Mouse (Mus musculus) kidney, postnatal 0 days (tissue): ENCODE measurements around the gene Grm5. TPM values are rescaled to one million over a fixed set of nuclear protein-coding genes. Genes with fewer than 3 reads are reported as not detected.

Source experiments
- ATAC-seq: fragments of 200-750 bp; cut with Nextera tagmentation; replicated peaks from 2 replicates; pipeline ENCODE4 v1.8.0; 2017; ENCODE audit warnings: low read depth, moderate number of reproducible peaks, moderate TSS enrichment, moderate library complexity; ENCODE audit not compliant: low FRiP score
- DNase-seq: peaks from one replicate; pipeline ENCODE4 v3.0.0-alpha.2; 2016; ENCODE audit warnings: low spot score
- H3K27ac ChIP-seq: fragments of 300-500 bp; sonication (generic); 2 replicates; pipeline ENCODE4 v1.5.1; 2014; ENCODE audit warnings: mild to moderate bottlenecking
- H3K27me3 ChIP-seq: fragments of 300-500 bp; sonication (generic); 2 replicates; pipeline ENCODE4 v1.6.1; 2014; ENCODE audit warnings: low read length, mixed read lengths; ENCODE audit not compliant: insufficient read depth
- H3K36me3 ChIP-seq: fragments of 300-500 bp; sonication (generic); 2 replicates; pipeline ENCODE4 v1.6.1; 2014; ENCODE audit warnings: low read length, mixed read lengths; ENCODE audit not compliant: insufficient read depth
- H3K4me1 ChIP-seq: fragments of 300-500 bp; sonication (generic); replicated peaks from 2 replicates; pipeline ENCODE4 v1.6.1; 2014; ENCODE audit warnings: antibody characterized with exemption, low read length, mixed read lengths; ENCODE audit not compliant: insufficient read depth
- H3K4me2 ChIP-seq: fragments of 300-500 bp; sonication (generic); 2 replicates; pipeline ENCODE4 v1.6.1; 2014; ENCODE audit warnings: mild to moderate bottlenecking, low read length, moderate library complexity, mixed read lengths
- H3K4me3 ChIP-seq: fragments of 300-500 bp; sonication (generic); replicated peaks from 2 replicates; pipeline ENCODE4 v1.5.1; 2014; ENCODE audit warnings: low read depth, low read length
- H3K9ac ChIP-seq: fragments of 300-500 bp; sonication (generic); 2 replicates; pipeline ENCODE4 v1.6.1; 2014; ENCODE audit warnings: low read depth, low read length
- H3K9me3 ChIP-seq: fragments of 300-500 bp; sonication (generic); replicated peaks from 2 replicates; pipeline ENCODE4 v1.6.1; 2016; ENCODE audit warnings: low read length, inconsistent platforms, mixed read lengths
- CTCF ChIP-seq: IDR thresholded peaks from 2 replicates; pipeline ENCODE4 v1.5.1; 2016; ENCODE audit warnings: antibody characterized with exemption, low read depth, mild to moderate bottlenecking, moderate library complexity
- WGBS: fragments of 180-500 bp; shearing (Covaris S2); extraction: QIAGEN DNeasy Blood & Tissue Kit; methylation state at CpG from one replicate; pipeline ENCODE4 v1.1.7; 2014; 5-methylcytosine and 5-hydroxymethylcytosine counted together
- polyA plus RNA-seq: library from polyadenylated mRNA; unstranded; fragments of >200 nt; fragmentation: Nextera tagmentation; extraction: Ambion mirVana; gene quantifications from 2 replicates; pipeline ENCODE4 v1.2.1, GENCODE M21; 2015

Gene Grm5
- polyA plus RNA-seq, 1 experiment from 2014 or later: not detected

DNA sequence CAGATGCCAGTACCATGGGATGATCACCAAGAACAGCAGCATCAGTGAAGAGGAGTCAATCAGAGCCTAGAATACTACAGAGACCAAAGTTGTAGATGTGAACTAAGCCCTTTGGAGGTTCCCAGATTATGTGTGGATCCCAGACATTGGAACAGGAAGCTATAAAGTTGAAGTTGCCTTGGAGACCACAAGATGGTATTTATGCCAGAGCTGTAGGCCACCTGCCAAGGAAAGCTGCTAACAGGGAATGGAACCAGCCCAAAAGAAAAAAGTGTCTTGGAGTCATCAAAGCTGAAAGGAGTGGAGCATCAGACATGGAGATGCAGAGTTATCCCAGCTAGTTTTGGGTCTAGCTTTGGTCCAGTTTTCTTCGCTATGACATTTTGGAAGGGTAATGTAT lies 366.2 kb downstream of the Grm5 start:
- no peak overlapping the region for H3K9ac ChIP-seq
- no peak overlapping the region for H3K27ac ChIP-seq
- DNase-seq (no peak), ATAC-seq (no peak)
- no peaks in the 10 kb centered on the region for H3K27me3 ChIP-seq
- WGBS: 89% methylated on average over 1 of the region's 1 CpGs
- no peaks in the 10 kb centered on the region for H3K9me3 ChIP-seq
- H3K36me3 ChIP-seq: no peaks in the 10 kb centered on the region
- no peak overlapping the region for H3K4me3 ChIP-seq
- TF ChIP-seq CTCF: no peak
- no peak overlapping the region for H3K4me2 ChIP-seq
- no peaks in the 10 kb centered on the region for H3K4me1 ChIP-seq

DNA sequence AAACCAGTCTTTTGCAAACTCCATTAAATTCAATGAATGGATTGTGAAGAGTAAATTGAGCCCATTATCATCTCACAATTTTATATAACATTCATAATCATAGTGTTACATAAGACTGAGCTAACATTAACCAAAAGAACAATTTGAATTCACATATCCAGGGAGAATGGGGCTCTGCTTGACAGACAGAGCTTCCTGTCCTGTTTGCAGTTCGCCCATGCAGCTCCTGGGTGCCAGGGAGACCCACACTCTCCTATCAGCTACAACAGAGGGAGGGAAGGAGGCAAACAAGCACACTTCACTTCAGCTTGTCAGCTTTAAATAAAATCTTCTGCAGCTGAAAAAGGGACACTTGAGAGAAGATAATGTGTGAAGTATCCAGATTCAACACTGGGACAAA lies 389.2 kb downstream of the Grm5 start:
- Histone ChIP-seq H3K27me3 (no peaks in the 10 kb centered on the region), H3K4me2 (no peak overlapping the region), H3K9ac (no peak overlapping the region), H3K36me3 (no peaks in the 10 kb centered on the region), H3K4me3 (no peak overlapping the region), H3K9me3 (no peaks in the 10 kb centered on the region), H3K4me1 (no peaks in the 10 kb centered on the region), H3K27ac (no peak overlapping the region)
- TF ChIP-seq CTCF: no peak
- 23% methylated on average over 1 of the region's 1 CpGs for WGBS
- DNase-seq (no peak), ATAC-seq (no peak)

DNA sequence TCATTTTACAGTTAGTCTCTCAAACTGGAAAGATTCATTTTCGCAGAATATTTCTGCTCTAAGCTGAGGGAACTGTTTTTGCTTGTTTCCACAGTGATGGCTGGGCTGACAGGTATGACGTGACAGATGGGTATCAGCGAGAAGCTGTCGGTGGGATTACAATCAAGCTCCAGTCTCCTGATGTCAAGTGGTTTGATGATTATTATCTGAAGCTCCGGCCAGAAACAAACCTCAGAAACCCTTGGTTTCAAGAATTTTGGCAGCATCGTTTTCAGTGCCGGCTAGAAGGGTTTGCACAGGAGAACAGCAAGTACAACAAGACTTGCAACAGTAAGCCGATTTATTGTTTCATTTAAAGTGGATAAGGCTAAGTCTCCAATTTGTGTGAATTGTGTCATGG lies 391.1 kb downstream of the Grm5 start:
- no peak for TF ChIP-seq CTCF
- WGBS: 79% methylated on average over 8 of the region's 8 CpGs
- H3K4me2 ChIP-seq: no peak overlapping the region
- no peaks in the 10 kb centered on the region for H3K27me3 ChIP-seq
- H3K9me3 ChIP-seq: no peaks in the 10 kb centered on the region
- no peak overlapping the region for H3K4me3 ChIP-seq
- ATAC-seq (no peak), DNase-seq (no peak)
- no peaks in the 10 kb centered on the region for H3K4me1 ChIP-seq
- H3K9ac ChIP-seq: no peak overlapping the region
- no peaks in the 10 kb centered on the region for H3K36me3 ChIP-seq
- no peak overlapping the region for H3K27ac ChIP-seq

DNA sequence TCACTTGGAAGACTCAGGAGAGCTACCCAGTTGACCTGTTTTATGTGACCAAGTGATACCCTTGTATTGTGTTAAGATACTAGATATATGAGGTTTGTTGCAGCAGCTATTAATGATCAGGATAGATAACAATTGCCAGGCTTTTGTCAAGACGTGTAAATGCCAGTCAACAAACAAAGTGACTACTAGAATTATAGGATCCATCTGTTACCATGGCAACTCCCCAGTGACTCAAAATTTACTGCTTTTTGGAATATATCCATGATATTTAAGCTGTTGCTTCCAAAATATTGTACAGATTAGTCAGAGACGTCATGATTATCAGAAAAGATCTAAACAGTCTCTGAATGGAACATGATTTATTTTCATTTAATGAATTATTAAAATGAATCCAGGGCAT lies 399.5 kb downstream of the Grm5 start:
- no peak overlapping the region for H3K27ac ChIP-seq
- H3K4me1 ChIP-seq: no peaks in the 10 kb centered on the region
- no peak overlapping the region for H3K9ac ChIP-seq
- no peak overlapping the region for H3K4me3 ChIP-seq
- H3K9me3 ChIP-seq: no peaks in the 10 kb centered on the region
- H3K4me2 ChIP-seq: no peak overlapping the region
- no peak for DNase-seq
- TF ChIP-seq CTCF: no peak
- 58% methylated on average over 2 of the region's 2 CpGs for WGBS
- no peaks in the 10 kb centered on the region for H3K27me3 ChIP-seq
- no peaks in the 10 kb centered on the region for H3K36me3 ChIP-seq
- no peak for ATAC-seq

DNA sequence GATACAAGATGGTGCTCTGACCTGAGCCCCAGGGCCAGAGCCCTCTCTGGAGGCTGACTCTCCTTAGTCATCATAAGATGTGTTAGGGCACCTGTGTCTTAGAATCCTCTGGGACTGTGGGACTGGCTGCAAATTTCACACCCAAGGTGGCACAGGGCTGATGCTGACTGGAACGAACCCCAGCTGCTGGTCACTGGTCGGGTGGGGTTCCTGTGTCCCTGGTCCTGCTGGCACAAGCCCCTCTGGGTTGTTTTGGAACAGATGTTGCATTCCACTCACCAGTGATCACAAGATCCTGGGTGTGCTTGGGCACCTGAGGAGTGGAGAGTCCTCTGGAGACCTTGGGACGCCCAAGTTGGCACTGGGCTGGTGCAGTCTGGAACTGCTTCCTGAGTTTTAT lies 430.5 kb downstream of the Grm5 start:
- H3K27ac ChIP-seq: no peak overlapping the region
- H3K36me3 ChIP-seq: no peaks in the 10 kb centered on the region
- no peak for ATAC-seq
- H3K4me3 ChIP-seq: no peak overlapping the region
- DNase-seq: no peak
- no peaks in the 10 kb centered on the region for H3K27me3 ChIP-seq
- no peak overlapping the region for H3K4me2 ChIP-seq
- H3K9me3 ChIP-seq: no peaks in the 10 kb centered on the region
- no peak for TF ChIP-seq CTCF
- H3K9ac ChIP-seq: no peak overlapping the region
- WGBS: 74% methylated on average over 3 of the region's 3 CpGs
- no peaks in the 10 kb centered on the region for H3K4me1 ChIP-seq

DNA sequence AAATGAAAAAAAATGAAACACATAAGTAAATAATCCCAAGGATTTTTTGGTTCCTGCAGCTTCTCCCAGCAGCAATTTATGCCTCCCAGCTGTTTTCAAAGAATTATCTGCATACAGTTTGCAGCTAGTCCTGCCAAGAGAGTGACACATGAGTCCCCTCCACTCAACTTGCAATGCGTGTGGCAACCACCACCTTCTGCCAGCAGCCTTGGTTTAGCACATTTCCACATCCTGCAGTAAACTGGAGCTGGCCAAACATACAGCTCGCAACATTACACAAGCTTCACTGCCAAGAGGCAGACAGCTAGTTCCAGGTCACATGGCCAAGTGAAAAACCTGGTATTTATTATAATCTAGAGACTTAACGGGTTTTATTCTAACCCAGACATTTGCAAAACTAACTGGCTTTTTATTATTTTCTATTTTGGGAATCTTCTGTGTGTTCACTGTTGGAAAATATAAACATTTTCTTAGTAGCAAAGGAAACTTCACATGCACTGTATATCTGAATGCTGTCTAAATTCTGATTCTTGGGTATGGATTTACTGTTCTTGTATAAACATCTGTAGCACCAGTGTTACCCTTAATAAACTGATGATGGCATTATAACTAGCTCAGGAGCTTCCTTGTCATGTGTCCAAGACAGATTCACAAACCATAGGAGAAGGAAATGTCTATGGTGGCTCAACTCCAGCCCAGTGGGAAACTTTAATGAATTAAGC lies 443.6 kb downstream of the Grm5 start:
- Histone ChIP-seq H3K4me2 (no peak overlapping the region), H3K9ac (no peak overlapping the region), H3K4me1 (no peaks in the 10 kb centered on the region), H3K27me3 (no peaks in the 10 kb centered on the region), H3K9me3 (no peaks in the 10 kb centered on the region), H3K4me3 (no peak overlapping the region), H3K27ac (no peak overlapping the region), H3K36me3 (no peaks in the 10 kb centered on the region)
- no peak for TF ChIP-seq CTCF
- 60% methylated on average over 3 of the region's 3 CpGs for WGBS
- ATAC-seq (no peak), DNase-seq (no peak)

DNA sequence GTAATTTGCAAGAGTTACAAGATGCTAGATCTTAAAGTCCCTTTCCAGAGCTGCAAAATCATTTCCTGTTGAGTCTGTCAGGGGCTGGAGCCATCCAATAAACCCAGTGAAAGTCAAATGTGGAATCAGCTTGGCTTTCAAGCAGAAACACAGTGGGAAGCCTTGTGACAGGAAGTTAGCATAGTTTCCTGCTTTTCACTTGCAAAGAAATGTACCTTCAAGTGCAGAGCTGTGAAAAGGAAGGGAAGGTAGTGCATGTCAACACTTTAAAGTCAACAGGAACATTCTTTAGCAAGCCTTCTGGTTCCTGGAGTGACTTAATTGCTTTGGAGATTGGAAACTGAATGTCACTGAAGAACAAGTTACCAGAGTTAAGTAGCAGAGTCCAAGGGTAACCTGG lies 463.4 kb downstream of the Grm5 start:
- no peaks in the 10 kb centered on the region for H3K36me3 ChIP-seq
- no peak for TF ChIP-seq CTCF

More for the DNA sequence above, 463.4 kb downstream of the Grm5 start:
- Histone ChIP-seq H3K4me1 (no peaks in the 10 kb centered on the region), H3K9ac (no peak overlapping the region), H3K4me3 (no peak overlapping the region), H3K27ac (no peak overlapping the region), H3K4me2 (no peak overlapping the region), H3K27me3 (no peaks in the 10 kb centered on the region), H3K9me3 (no peaks in the 10 kb centered on the region)
- ATAC-seq: no peak
- DNase-seq: peak; percentile 2
